Mouse (Mus musculus) cerebellum, postnatal 4 days (tissue): Measurements from ENCODE around the gene Etv4.

Source experiments
- DNase-seq, 2 experiments: peaks; one replicate each; pipeline ENCODE4 v3.0.0; 2022; ENCODE audit warnings: low spot score in 2 of 2, mixed read lengths in 1 of 2

The Etv4 gene

GRCm38 (mm10) chr11:101785143-101785851, at the start of gene Etv4:
Etv4 (minus strand) TSS chr11:101785371.
- peak; percentile 79 to 91 for DNase-seq

GRCm38 (mm10) chr11:101832001-101832400, 46.8 kb upstream of the Etv4 start:
- DNase-seq, result no peak

DNA sequence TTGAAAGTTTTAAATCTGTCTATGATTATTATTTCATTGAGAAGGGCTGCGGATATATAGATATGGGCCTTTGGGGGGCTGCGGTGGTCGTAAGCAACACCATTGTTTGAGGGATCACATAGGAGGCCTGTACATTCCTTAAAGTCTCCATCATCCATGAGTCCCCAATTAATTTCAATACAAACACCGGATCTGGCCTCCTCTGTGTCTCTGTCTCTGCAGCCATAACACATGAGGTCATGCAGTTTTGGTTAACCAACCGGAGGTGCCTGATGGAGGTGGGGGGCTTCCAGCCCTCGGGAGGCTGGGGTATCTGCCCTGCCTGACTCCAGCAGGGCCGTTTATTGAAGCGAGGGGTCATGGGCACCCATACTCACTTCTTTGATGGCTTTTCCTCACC, 45.4 kb upstream of the Etv4 start:
- DNase-seq, result no peak

DNA sequence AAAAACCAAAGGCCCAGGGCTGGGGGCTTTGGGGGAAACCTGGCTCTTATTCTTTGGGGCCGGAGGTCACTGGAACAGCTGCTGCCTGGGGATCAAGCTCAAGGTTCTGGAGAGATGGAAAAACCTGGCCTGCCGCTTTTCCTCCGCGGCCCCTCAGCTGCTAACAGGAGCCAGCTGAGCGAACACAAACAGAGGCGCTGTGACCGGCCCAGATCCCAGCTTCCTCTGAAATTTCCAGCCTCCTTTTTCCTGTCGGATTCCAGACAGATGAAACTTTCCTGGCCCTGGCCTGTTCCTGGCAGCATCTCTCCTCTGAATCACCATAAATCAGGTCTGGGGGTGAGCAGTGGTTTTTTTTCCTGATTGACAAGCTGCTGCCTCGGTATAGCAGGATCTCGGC, 44.9 kb upstream of the Etv4 start:
- DNase-seq, result no peak

GRCm38 (mm10) chr11:101828718-101829117, 43.5 kb upstream of the Etv4 start:
- no peak for DNase-seq

DNA sequence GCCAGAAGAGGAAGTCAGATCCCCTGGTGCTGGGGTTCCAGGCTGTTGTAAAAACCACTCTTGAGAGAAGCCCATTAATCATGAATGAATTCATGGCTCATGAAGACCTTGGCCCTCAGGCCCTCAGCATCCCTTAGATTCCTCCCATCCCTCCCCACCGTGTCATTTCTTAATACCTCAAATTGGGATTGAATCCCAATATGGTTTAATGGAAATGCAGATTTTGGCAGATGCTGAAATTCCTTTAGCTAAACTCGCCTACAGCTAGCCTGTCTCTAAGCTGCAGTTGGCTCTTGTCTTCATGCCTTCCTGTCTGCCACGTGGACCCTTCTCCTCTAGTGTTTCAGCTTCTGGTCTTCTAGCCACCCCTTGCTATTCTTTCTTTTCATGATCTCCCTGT, 38.0 kb upstream of the Etv4 start:
- no peak for DNase-seq

DNA sequence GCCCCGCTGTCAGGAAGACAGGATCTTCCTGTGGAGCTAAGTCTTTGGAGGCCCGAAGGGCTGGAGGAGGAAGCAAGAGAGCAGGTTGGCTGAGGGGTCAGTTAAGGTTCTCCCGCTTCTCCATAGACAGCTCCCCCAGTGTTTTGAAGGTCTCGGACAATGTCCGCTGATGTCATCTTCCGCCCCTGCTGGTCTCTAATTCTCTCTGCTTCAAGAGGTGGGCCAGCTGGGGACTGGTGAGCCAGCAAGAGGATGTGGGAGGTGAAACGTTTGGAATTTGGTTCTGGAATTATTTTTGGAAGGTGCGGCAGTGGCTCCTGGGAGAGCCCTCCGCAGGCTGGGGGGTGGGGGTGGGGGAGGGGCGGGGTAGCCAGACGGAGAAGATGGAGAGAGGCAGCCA, 35.7 kb upstream of the Etv4 start:
- peak in 1 of 2 experiments; percentile 7 for DNase-seq

DNA sequence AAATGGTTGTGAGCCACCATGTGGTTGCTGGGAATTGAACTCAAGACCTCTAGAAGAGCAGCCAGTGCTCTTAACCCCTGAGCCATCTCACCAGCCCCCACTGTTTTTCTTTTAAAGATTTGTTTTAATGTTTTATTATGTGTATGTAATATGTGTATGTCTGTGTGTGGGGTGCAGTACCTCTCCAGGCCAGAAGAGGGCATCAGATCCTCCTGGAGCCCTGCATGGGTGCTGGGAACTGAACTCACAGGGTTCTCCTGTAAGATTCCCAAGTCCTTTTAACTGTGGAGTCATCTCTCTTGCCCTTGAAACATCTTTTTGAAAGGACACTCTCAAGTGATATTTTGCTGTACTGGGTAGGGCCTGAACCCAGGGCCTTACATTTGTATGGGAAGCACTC, 34.7 kb upstream of the Etv4 start:
- peak in 1 of 2 experiments; percentile 13 for DNase-seq

- no peak for DNase-seq
These were observed 30.2 kb upstream of the Etv4 start for GRCm38 (mm10) chr11:101815103-101816085.

GRCm38 (mm10) chr11:101814375-101815102, 29.4 kb upstream of the Etv4 start:
- DNase-seq, result peak; percentile 79 to 89

- DNase-seq, result peak; percentile 75 to 86
These were observed 28.1 kb upstream of the Etv4 start for GRCm38 (mm10) chr11:101813259-101813658.

DNA sequence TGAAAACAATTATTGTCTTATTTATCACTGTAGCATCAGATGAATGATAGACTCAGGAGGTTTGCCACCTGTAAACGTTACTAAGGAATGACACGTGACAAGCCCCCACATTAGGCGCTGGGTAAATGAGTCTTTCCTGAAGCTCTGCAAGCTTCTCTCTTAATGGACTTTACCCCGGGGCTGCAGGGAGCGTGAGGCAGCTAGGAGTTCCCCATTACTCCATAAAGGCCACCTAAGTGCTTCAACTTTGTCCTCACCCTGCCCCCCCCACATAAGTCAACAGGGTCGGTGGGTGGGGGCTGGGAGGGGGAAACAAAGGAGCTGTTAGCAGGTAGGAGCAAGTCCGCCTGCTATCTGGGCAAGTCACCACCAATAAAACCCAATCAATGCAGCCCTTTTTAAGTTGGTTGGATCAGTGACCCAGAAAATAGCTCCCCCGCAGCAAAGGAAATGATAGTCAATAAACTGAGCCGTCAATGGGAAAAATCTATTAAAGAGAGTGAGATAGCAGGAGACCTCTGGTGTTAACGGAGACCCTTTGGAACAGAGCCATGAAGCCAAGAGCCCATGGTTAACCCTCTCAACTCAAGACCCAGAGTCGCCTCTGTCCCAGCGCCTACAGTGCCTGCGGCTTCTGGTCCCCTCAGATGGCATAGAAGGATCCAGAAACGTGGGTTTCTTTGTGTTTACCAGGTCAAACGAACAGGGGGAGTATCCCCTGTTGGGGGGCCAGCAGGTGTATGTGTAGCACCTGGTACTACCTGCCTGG, 24.1 kb upstream of the Etv4 start:
- no peak for DNase-seq

DNA sequence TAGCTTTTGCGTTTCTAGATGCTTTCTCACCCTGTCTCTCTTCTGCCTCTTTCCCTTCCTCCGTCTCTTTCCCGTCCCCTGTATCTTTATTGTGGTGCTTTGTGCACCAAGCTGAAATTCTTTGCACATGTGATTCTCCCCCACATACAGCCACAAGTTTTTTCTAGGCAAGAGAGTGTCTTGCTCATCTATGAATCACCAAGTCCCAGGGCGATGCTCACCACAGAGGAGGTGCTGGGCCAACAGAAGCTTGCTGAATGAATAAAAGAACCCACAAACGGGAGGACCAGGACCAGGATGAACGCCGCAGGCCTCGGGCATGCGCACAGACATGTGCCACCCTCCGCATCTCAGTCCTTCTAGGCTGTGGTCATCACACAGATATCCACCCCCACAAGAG, 22.1 kb upstream of the Etv4 start:
- DNase-seq, result no peak

GRCm38 (mm10) chr11:101806741-101807140, 21.6 kb upstream of the Etv4 start:
- DNase-seq, result no peak

DNA sequence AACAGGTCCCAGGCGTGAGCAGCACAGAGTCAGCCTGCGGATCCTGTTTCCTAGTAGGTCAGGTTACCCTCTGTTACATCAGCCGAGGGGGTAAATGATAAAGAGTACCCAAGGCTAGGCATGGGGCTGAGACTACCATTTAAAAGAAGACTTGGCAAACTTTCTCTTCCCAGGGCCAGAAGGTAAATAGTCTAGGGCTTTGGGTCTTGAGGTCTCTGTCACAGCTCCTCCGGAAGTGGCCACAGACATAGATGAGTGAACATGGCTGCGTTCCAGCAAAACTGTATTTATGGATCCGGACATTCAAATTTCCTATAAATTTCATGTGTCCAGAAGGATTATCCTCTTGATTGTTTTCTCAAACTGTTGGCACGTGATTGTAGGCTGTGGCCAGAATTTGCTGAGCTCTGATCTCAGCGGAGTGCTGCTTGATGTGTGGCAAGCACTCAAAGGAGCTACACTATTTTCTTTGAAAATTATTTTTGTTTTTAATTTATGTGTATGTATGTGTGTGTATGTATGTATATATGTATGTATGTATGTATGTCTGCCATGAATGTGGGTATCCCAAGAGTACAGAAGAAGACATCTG, 20.0 kb upstream of the Etv4 start:
- DNase-seq, result no peak

GRCm38 (mm10) chr11:101801386-101801785, 16.2 kb upstream of the Etv4 start:
- no peak for DNase-seq

- DNase-seq, result no peak
These were observed 12.9 kb upstream of the Etv4 start for GRCm38 (mm10) chr11:101798083-101798482.

- DNase-seq, result no peak
These were observed 12.2 kb upstream of the Etv4 start for GRCm38 (mm10) chr11:101797355-101797754.

- peak in 1 of 2 experiments; percentile 51 for DNase-seq
These were observed 5.8 kb upstream of the Etv4 start for GRCm38 (mm10) chr11:101790811-101791526.

DNA sequence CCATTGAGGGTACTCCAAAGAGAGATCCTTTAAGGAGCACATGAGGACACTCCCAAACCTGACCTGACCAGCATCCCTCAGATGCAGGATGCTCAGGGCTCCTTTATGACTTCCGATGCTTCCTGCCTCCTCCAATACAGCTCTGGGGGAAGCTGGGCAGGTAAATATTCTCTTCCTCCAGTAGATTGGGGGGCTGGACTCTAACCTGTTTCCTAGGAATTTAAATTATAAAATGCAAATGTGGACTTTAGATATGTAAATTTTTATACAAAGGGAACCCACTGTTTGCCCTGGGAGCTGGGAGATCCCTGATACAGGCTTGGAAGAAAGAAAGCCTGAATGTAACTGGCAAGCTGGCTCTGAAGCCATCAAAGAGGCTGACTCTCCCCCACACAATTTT, 2.3 kb upstream of the Etv4 start:
- DNase-seq, result no peak
